Mouse (Mus musculus) megakaryocyte-erythroid progenitor cell, adult 5-6 weeks (primary cell): ENCODE results near the gene Gsn. TPM values are rescaled to one million over a fixed set of nuclear protein-coding genes. Genes with fewer than 3 reads are reported as not detected.

Source experiments
- ATAC-seq: replicated peaks from 2 replicates; pipeline ENCODE4 v1.8.0; 2016; ENCODE audit warnings: mild to moderate bottlenecking, inconsistent platforms; ENCODE audit not compliant: severe bottlenecking, poor library complexity, low FRiP score, low TSS enrichment
- total RNA-seq, 2 experiments: library from RNA; stranded (forward) in 1 of 2; stranded (reverse) in 1 of 2; fragments of 200-1000, 215-1000 nt in 1 of 2; fragments of >200 nt in 1 of 2; fragmentation: Nextera tagmentation in 1 of 2; gene quantifications; 2 replicates each; pipeline ENCODE4 v1.2.3; 2014 to 2017

The Gsn gene
- total RNA-seq (2014; fragmentation: Nextera tagmentation) (15.8 and 16.1 TPM in 2 replicates), total RNA-seq (2017) (3.7 and 5.2 TPM in 2 replicates)

DNA sequence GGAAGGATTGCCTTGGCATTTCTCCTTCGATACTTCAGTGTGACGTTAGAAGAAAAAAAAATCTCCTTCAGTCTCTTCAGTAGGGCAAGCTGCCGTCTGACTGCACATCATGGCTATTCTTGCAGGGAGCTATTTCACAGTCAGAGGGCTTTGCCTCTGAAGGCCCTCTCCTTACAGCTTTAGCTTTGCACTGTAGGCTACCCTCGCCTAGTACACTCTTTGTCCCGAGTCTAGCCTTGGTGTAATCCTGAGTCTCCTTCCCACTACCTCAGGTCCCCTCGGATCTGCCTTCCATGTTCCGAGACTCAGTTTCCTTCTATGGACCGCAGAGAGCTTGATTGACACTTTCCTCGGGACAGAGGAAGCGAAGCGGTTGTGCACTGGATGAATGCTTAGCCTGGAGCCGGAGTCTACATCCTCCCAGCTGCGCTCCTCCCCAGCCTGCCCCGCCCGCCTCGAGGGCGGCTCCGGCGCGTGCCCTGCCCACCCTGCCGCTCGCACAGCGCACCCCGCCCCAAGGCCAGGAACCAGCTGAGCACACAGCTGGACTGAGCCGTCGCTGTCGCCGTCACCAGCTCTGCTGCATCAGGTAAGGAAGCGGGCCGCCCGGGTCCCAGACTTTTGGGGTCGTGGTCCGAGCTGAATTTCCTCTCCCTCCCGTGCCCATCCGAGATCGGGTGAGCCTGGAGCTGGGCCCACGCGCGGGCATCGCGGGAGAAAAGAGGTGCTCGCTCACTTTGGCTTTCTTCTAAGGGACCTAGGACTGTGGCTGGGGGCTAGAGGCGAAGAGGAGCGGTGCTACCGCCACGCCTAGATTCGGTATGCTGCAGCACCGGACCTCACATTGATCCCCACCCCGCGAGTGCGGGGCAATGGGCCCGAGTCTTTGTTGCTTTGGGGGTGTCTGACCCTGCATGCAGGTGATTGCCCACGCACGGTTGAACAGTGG lies at the start of gene Gsn:
Gene Gsn (plus strand): TSS at position 496 of the 949 bp plus-strand sequence.
- ATAC-seq, result peak; percentile 97

- peak; percentile 62 for ATAC-seq
Observed at GRCm38 (mm10) chr2:35206761-35207160, 49.4 kb upstream of the Gsn start.

GRCm38 (mm10) chr2:35208054-35208453 lies 48.1 kb upstream of the Gsn start:
- ATAC-seq, result no peak

GRCm38 (mm10) chr2:35208931-35209665 lies 47.1 kb upstream of the Gsn start:
- no peak for ATAC-seq

DNA sequence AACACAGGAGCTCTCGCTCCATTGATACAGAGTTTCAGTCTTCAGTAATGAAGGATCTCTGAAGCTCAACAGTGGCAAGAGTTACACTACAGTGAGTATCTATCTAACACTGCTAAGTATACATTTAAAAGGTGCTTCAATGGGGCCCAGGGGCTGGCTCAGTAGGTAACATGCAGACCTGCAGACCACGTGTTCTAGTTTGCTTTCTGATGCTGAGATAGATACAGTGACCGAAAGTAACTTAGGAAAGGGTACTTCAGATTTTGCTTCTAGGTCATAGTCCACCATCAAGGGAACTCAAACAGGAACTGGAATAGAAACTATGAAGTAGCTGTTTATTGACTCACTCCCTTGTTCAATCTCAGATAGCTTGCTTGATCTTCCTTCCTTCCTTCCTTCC lies 44.5 kb upstream of the Gsn start:
- ATAC-seq, result no peak

GRCm38 (mm10) chr2:35213345-35213910 lies 42.8 kb upstream of the Gsn start:
- ATAC-seq, result peak; percentile 62

DNA sequence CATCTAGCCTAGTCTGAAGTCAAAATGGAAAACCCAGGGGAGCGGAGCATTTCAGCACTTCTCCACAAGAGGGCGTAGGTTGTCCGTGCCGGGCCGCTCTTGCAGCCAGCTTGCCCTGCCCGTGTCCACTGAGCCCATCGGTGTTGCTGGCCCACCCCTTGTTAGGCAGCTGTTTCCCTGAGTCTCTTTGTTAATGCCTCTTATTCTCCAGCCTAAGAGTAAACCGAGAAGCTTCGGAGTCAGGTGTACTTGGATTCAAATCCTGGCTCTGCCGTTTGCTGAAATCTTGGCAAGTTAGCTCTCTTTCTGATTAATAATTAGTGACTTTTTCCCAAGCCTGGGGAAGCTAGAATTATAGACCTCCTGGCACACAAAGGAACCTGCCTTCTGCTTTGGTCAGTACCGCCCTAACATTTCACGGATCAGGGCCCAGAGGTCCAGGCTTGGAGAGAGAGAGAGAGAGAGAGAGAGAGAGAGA lies 41.3 kb upstream of the Gsn start:
- ATAC-seq, result peak; percentile 59

GRCm38 (mm10) chr2:35215363-35215762 lies 40.8 kb upstream of the Gsn start:
- ATAC-seq, result no peak

- no peak for ATAC-seq
Observed at GRCm38 (mm10) chr2:35216701-35217100, 39.5 kb upstream of the Gsn start.

DNA sequence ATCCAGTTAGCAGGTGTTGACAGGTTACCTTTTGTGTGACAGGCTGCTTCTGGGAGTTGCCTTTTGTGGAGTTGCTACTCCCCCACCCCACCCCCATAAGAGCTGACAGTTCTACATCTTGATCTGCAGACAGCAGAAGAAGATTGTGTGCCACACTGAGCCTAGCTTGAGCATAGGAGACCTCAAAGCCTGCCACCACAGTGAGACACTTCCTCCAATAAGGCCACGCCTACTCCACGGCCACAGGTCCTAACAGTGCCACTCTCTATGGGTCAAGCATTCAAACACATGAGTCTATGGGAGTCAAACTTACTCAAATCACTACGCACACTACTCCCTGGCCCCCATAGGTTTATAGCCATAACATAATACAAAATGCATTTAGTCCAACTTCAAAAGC lies 37.4 kb upstream of the Gsn start:
- no peak for ATAC-seq

DNA sequence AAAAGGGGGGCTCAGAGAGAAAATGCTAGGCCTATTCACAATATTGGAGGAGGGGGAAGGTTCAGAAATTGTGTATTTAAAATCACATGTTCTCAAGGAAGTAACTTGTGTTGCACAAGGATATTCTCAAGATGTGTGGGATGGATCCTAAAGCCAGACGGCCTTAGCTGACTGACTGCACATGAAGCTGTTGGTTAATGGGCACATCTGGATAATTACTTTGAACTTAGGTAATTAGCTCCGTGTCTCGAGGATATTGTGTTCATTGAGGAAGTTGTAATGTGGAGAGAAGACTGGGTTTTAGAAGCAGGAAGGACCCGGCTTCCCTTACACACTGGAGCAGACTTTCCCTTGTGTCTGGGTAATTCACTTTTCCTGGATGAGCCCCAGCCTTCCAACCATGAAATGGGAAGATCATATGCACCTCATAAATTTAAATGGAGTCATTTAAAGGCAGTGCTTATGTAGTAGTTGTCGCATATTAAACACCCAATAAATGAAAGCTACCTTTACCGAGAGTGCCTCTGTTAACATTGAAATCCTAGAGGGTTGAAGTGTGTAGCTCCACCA lies 33.3 kb upstream of the Gsn start:
- no peak for ATAC-seq

DNA sequence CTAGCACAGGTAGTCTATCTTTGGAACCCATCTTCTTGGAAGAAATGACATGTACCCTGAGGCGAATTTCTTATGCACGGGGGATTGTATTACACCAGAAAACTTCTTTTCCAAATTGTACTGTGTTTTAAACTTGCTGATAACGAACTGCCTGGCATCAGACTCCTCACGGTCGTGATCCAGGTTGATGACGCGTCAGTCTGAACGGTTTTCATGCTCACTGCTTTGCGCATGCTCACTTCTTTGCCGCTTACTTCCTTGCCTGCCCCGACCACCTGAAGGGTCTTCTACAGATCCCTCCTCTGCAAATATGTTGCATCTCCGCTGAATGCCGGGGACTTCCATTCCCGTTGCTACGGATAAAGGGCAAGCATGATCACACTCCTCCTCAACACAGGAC lies 31.9 kb upstream of the Gsn start:
- no peak for ATAC-seq

DNA sequence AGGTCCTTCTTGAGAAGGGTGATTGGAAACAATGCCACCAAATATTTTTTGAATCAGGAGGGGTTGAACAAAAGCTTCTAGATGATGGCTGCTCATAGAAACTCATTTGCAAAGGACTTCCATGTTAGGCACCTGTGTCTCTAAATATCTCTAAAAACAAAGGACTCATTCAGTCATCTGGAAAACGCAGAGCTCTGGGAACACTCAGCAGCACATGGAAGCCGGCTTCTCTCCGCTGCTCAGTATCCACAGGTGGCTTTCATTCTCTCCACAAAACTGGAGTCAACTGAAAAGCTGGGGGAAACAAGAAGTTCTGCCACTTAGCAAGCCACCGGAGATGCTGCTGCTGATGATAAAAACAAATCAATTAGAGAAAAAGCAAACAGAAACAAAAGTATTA lies 28.0 kb upstream of the Gsn start:
- no peak for ATAC-seq

- ATAC-seq, result no peak
Observed at GRCm38 (mm10) chr2:35230215-35230614, 26.0 kb upstream of the Gsn start.

GRCm38 (mm10) chr2:35231871-35232270 lies 24.3 kb upstream of the Gsn start:
- ATAC-seq, result peak; percentile 80

GRCm38 (mm10) chr2:35232595-35233445 lies 23.4 kb upstream of the Gsn start:
- ATAC-seq, result no peak

- ATAC-seq, result no peak
Observed at GRCm38 (mm10) chr2:35233898-35234297, 22.3 kb upstream of the Gsn start.

GRCm38 (mm10) chr2:35235021-35235420 lies 21.2 kb upstream of the Gsn start:
- no peak for ATAC-seq

DNA sequence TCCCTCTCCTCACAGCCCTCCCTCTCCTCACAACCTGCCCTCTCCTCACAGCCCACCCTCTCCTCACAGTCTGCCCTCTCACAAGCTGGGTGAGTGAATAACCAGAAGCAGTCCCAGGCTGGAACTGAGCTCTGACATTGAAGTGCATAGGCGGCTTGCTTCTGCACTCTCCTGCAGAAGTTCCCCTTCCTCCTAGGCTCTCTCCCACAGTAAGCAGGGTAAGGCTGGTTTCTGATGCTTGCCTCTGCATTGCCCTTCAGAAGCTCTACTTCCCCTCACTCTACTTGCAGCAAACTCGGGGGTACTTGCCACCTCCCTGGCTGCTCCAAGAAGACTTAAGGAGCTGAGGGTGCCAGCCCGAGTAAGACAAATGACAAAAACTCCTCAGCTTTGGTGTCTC lies 11.9 kb upstream of the Gsn start:
- 0 out of 2 replicates have a peak, but pooled peaks have one; percentile 19 for ATAC-seq
